Mouse (Mus musculus) C2C12 (cell line): ENCODE measurements around the gene Mrpl12.

Source experiments
- CEBPB ChIP-seq: IDR thresholded peaks from one replicate; pipeline ENCODE4 v1.6.1; 2011; ENCODE audit warnings: low read depth, mild to moderate bottlenecking, control low read depth, moderate library complexity
- CTCF ChIP-seq: IDR thresholded peaks from one replicate; pipeline ENCODE4 v1.5.1; 2011; ENCODE audit not compliant: control insufficient read depth, insufficient read depth, insufficient read length
- MAX ChIP-seq: IDR thresholded peaks from one replicate; pipeline ENCODE4 v1.6.1; 2011; ENCODE audit warnings: mild to moderate bottlenecking, control low read depth
- MYOD1 ChIP-seq: IDR thresholded peaks from one replicate; pipeline ENCODE4 v1.6.1; 2011; ENCODE audit warnings: low read depth; ENCODE audit not compliant: control insufficient read depth, insufficient read length
- MYOG ChIP-seq: IDR thresholded peaks from one replicate; pipeline ENCODE4 v1.6.1; 2011; ENCODE audit not compliant: control insufficient read depth, insufficient read length; ENCODE audit errors: extremely low read depth
- USF1 ChIP-seq: IDR thresholded peaks from one replicate; pipeline ENCODE4 v1.6.1; 2011; ENCODE audit warnings: low read depth, mild to moderate bottlenecking, control low read depth, moderate library complexity

DNA sequence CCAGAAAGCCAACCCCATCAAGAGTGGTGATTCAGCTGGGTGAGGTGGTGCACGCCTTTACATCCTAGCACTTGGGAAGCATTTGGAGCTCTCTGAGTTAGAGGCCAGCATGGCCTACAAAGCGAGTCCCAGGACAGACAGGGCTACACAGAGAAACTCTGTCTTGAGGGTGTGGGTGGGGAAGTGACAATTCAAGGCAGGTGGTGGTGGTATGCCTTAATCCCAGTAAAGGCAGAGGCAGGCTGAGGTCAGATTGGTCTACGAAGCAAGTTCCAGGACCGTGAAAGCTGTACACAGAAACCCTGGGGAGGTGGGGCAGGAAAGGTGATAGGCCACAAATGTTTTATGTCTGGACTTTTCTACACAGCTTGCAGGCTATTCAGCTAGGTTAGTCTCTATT lies 29.4 kb upstream of the Mrpl12 start:
- no peak for TF ChIP-seq MYOG
- no peak for TF ChIP-seq CTCF
- no peak for TF ChIP-seq USF1
- no peak for TF ChIP-seq CEBPB
- no peak for TF ChIP-seq MAX
- TF ChIP-seq MYOD1 = no peak
